In the genomic region with DNA sequence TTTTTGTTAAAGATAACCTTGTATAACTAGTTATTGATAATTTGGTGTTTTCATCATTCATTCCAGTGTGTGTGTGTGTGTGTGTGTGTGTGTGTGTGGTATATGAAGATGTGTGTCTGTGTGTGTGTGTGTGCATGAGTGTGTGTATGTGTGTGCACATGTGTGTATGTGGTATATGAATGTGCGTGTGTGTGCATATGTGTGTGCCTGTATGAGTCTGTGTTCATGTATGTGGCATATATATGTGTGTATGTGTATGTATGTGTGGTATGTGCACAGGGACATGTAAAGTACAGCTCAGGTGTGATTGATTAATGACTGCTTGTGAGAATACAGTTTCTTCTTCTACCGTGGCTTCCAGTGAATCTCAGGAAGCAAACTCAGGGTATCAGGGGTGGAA, we compare ENCODE assay signal across 16 mouse cellular contexts.
"Had no signal": no experiment of that assay in that cellular context is flagged by ENCODE, and none has a peak within 500 bp of the region (broad histone marks: within the 10 kb centered on the region; RNA-seq: fewer than 3 reads in every experiment).

No protein-coding gene starts in this region.

- H3K27ac ChIP-seq: kidney, embryonic 15.5 days; left cerebral cortex, adult 2 months; limb, embryonic 13.5 days; liver, embryonic 12.5 days; liver, embryonic 15.5 days; lung, embryonic 15.5 days; midbrain, embryonic 10.5 days; neural tube, embryonic 12.5 days; stomach, embryonic 15.5 days had no signal

- H3K27me3 ChIP-seq: kidney, embryonic 15.5 days; limb, embryonic 13.5 days; liver, embryonic 15.5 days; lung, embryonic 15.5 days; megakaryocyte, embryonic 14.5 days; neural tube, embryonic 12.5 days; stomach, embryonic 15.5 days had no signal

- H3K4me1 ChIP-seq: liver, embryonic 12.5 days had no signal

- H3K9me3 ChIP-seq: kidney, embryonic 15.5 days; limb, embryonic 13.5 days; liver, embryonic 12.5 days; liver, embryonic 15.5 days; lung, embryonic 15.5 days; megakaryocyte, embryonic 14.5 days; midbrain, embryonic 10.5 days; neural tube, embryonic 12.5 days; stomach, embryonic 15.5 days had no signal

- H3K4me2 ChIP-seq: kidney, embryonic 15.5 days; limb, embryonic 13.5 days; liver, embryonic 12.5 days; liver, embryonic 15.5 days; lung, embryonic 15.5 days; neural tube, embryonic 12.5 days; stomach, embryonic 15.5 days had no signal

- H3K4me3 ChIP-seq: kidney, embryonic 15.5 days; left cerebral cortex, adult 2 months; limb, embryonic 13.5 days; liver, embryonic 12.5 days; liver, embryonic 15.5 days; lung, embryonic 15.5 days; megakaryocyte, embryonic 14.5 days; midbrain, embryonic 10.5 days; neural tube, embryonic 12.5 days; stomach, embryonic 15.5 days had no signal

- H3K9ac ChIP-seq: kidney, embryonic 15.5 days; limb, embryonic 13.5 days; liver, embryonic 12.5 days; liver, embryonic 15.5 days; lung, embryonic 15.5 days; neural tube, embryonic 12.5 days; stomach, embryonic 15.5 days had no signal

- DNase-seq: kidney, adult 11 months; layer of hippocampus, postnatal 36 days; lung, adult 18-20 months; right cerebral cortex, postnatal 25 days; spleen, adult 18-20 months; thymus, postnatal 25 days had no signal

- ATAC-seq: liver, embryonic 12.5 days had no signal

- H3K36me3 ChIP-seq: kidney, embryonic 15.5 days; limb, embryonic 13.5 days; liver, embryonic 12.5 days; liver, embryonic 15.5 days; lung, embryonic 15.5 days; midbrain, embryonic 10.5 days; neural tube, embryonic 12.5 days; stomach, embryonic 15.5 days had no signal
